Mouse (Mus musculus): ENCODE measurements around the gene Brf1. TPM values are rescaled to one million over a fixed set of nuclear protein-coding genes. Genes with fewer than 3 reads are reported as not detected.

Brf1 gene
- polyA plus RNA-seq, 1 experiment from 2014 or later, result 70.1 TPM

GRCm38 (mm10) chr12:113035093-113035492 lies 34.6 kb upstream of the Brf1 start:
- Histone ChIP-seq H3K4me2 (replicated peaks; ENCODE audit: low read depth, low read length) (no peak overlapping the region), H3K4me3 (ENCODE audit: low read length) (no peak overlapping the region), H3K27me3 (ENCODE audit: insufficient read depth, low read length) (no peaks in the 10 kb centered on the region), H3K36me3 (ENCODE audit: insufficient read depth, low read length) (0 out of 2 replicates have a peak, but pooled peaks cover 2% of the 10 kb centered on the region), H3K9ac (replicated peaks; ENCODE audit: low read length) (no peak overlapping the region), H3K9me3 (ENCODE audit: low read length) (no peaks in the 10 kb centered on the region), H3K27ac (ENCODE audit: low read length) (no peak overlapping the region), H3K4me1 (ENCODE audit: insufficient read depth, low read length) (peaks cover 27% of the 10 kb centered on the region)
- no peak for ATAC-seq (ENCODE audit: low FRiP score, low TSS enrichment)
- 92% methylated on average over 2 of the region's 2 CpGs for WGBS

- no peak overlapping the region for H3K4me2 ChIP-seq (replicated peaks; ENCODE audit: low read depth, low read length)
- no peaks in the 10 kb centered on the region for H3K9me3 ChIP-seq (ENCODE audit: low read length)
- ATAC-seq (ENCODE audit: low FRiP score, low TSS enrichment), result peak; percentile 79
- 54% methylated on average over 11 of the region's 11 CpGs for WGBS
- no peaks in the 10 kb centered on the region for H3K27me3 ChIP-seq (ENCODE audit: insufficient read depth, low read length)
- H3K4me3 ChIP-seq (ENCODE audit: low read length), result no peak overlapping the region
- peak overlapping the region; percentile 18; the same call in 1 of the 2 replicates for H3K9ac ChIP-seq (replicated peaks; ENCODE audit: low read length)
- H3K4me1 ChIP-seq (ENCODE audit: insufficient read depth, low read length), result peaks cover 28% of the 10 kb centered on the region
- 0 out of 2 replicates have a peak, but pooled peaks cover 2% of the 10 kb centered on the region for H3K36me3 ChIP-seq (ENCODE audit: insufficient read depth, low read length)
- peak overlapping the region; percentile 72 for H3K27ac ChIP-seq (ENCODE audit: low read length)
Measured at GRCm38 (mm10) chr12:113032296-113033250, 32.1 kb upstream of the Brf1 start.

GRCm38 (mm10) chr12:113031441-113031840 lies 30.9 kb upstream of the Brf1 start:
- Histone ChIP-seq H3K4me1 (ENCODE audit: insufficient read depth, low read length) (peaks cover 28% of the 10 kb centered on the region), H3K9ac (replicated peaks; ENCODE audit: low read length) (no peak overlapping the region), H3K4me3 (ENCODE audit: low read length) (no peak overlapping the region), H3K4me2 (replicated peaks; ENCODE audit: low read depth, low read length) (no peak overlapping the region), H3K9me3 (ENCODE audit: low read length) (0 out of 2 replicates have a peak, but pooled peaks cover 3% of the 10 kb centered on the region), H3K27ac (ENCODE audit: low read length) (peak overlapping the region; percentile 72; the same call in 1 of the 2 replicates), H3K27me3 (ENCODE audit: insufficient read depth, low read length) (no peaks in the 10 kb centered on the region), H3K36me3 (ENCODE audit: insufficient read depth, low read length) (0 out of 2 replicates have a peak, but pooled peaks cover 2% of the 10 kb centered on the region)
- ATAC-seq (ENCODE audit: low FRiP score, low TSS enrichment), result no peak
- WGBS, result 83% methylated on average over 6 of the region's 6 CpGs

- H3K9ac ChIP-seq (replicated peaks; ENCODE audit: low read length), result no peak overlapping the region
- no peak overlapping the region for H3K4me3 ChIP-seq (ENCODE audit: low read length)
- H3K4me1 ChIP-seq (ENCODE audit: insufficient read depth, low read length), result peaks cover 28% of the 10 kb centered on the region
- H3K27me3 ChIP-seq (ENCODE audit: insufficient read depth, low read length), result no peaks in the 10 kb centered on the region
- no peak overlapping the region for H3K27ac ChIP-seq (ENCODE audit: low read length)
- ATAC-seq (ENCODE audit: low FRiP score, low TSS enrichment), result no peak
- H3K36me3 ChIP-seq (ENCODE audit: insufficient read depth, low read length), result 0 out of 2 replicates have a peak, but pooled peaks cover 2% of the 10 kb centered on the region
- H3K9me3 ChIP-seq (ENCODE audit: low read length), result 0 out of 2 replicates have a peak, but pooled peaks cover 3% of the 10 kb centered on the region
- no peak overlapping the region for H3K4me2 ChIP-seq (replicated peaks; ENCODE audit: low read depth, low read length)
- 79% methylated on average over 9 of the region's 9 CpGs for WGBS
Measured at GRCm38 (mm10) chr12:113030993-113031392, 30.5 kb upstream of the Brf1 start.

GRCm38 (mm10) chr12:113030046-113030445 lies 29.5 kb upstream of the Brf1 start:
- 41% methylated on average over 4 of the region's 4 CpGs for WGBS
- H3K9me3 ChIP-seq (ENCODE audit: low read length), result 0 out of 2 replicates have a peak, but pooled peaks cover 3% of the 10 kb centered on the region
- H3K4me2 ChIP-seq (replicated peaks; ENCODE audit: low read depth, low read length), result no peak overlapping the region
- H3K27ac ChIP-seq (ENCODE audit: low read length), result no peak overlapping the region
- H3K27me3 ChIP-seq (ENCODE audit: insufficient read depth, low read length), result no peaks in the 10 kb centered on the region
- peaks cover 28% of the 10 kb centered on the region for H3K4me1 ChIP-seq (ENCODE audit: insufficient read depth, low read length)
- no peak for ATAC-seq (ENCODE audit: low FRiP score, low TSS enrichment)
- 0 out of 2 replicates have a peak overlapping the region, but pooled peaks have one; percentile 27 for H3K9ac ChIP-seq (replicated peaks; ENCODE audit: low read length)
- H3K36me3 ChIP-seq (ENCODE audit: insufficient read depth, low read length), result no peaks in the 10 kb centered on the region
- no peak overlapping the region for H3K4me3 ChIP-seq (ENCODE audit: low read length)

- Histone ChIP-seq H3K4me3 (ENCODE audit: low read length) (no peak overlapping the region), H3K4me1 (ENCODE audit: insufficient read depth, low read length) (peaks cover 27% of the 10 kb centered on the region), H3K27me3 (ENCODE audit: insufficient read depth, low read length) (no peaks in the 10 kb centered on the region), H3K9me3 (ENCODE audit: low read length) (0 out of 2 replicates have a peak, but pooled peaks cover 3% of the 10 kb centered on the region), H3K4me2 (replicated peaks; ENCODE audit: low read depth, low read length) (no peak overlapping the region), H3K27ac (ENCODE audit: low read length) (no peak overlapping the region), H3K9ac (replicated peaks; ENCODE audit: low read length) (no peak overlapping the region), H3K36me3 (ENCODE audit: insufficient read depth, low read length) (no peaks in the 10 kb centered on the region)
- WGBS, result 70% methylated on average over 9 of the region's 9 CpGs
- ATAC-seq (ENCODE audit: low FRiP score, low TSS enrichment), result no peak
Measured at GRCm38 (mm10) chr12:113028898-113029297, 28.4 kb upstream of the Brf1 start.

- no peak overlapping the region for H3K9ac ChIP-seq (replicated peaks; ENCODE audit: low read length)
- peaks cover 19% of the 10 kb centered on the region for H3K4me1 ChIP-seq (ENCODE audit: insufficient read depth, low read length)
- no peak overlapping the region for H3K27ac ChIP-seq (ENCODE audit: low read length)
- no peak for ATAC-seq (ENCODE audit: low FRiP score, low TSS enrichment)
- no peak overlapping the region for H3K4me3 ChIP-seq (ENCODE audit: low read length)
- H3K36me3 ChIP-seq (ENCODE audit: insufficient read depth, low read length), result no peaks in the 10 kb centered on the region
- no peak overlapping the region for H3K4me2 ChIP-seq (replicated peaks; ENCODE audit: low read depth, low read length)
- 57% methylated on average over 5 of the region's 5 CpGs for WGBS
- H3K9me3 ChIP-seq (ENCODE audit: low read length), result 0 out of 2 replicates have a peak, but pooled peaks cover 3% of the 10 kb centered on the region
- no peaks in the 10 kb centered on the region for H3K27me3 ChIP-seq (ENCODE audit: insufficient read depth, low read length)
Measured at GRCm38 (mm10) chr12:113028067-113028466, 27.6 kb upstream of the Brf1 start.

- H3K36me3 ChIP-seq (ENCODE audit: insufficient read depth, low read length), result no peaks in the 10 kb centered on the region
- no peaks in the 10 kb centered on the region for H3K27me3 ChIP-seq (ENCODE audit: insufficient read depth, low read length)
- H3K9ac ChIP-seq (replicated peaks; ENCODE audit: low read length), result no peak overlapping the region
- H3K9me3 ChIP-seq (ENCODE audit: low read length), result 0 out of 2 replicates have a peak, but pooled peaks cover 3% of the 10 kb centered on the region
- H3K4me1 ChIP-seq (ENCODE audit: insufficient read depth, low read length), result peaks cover 13% of the 10 kb centered on the region
- no peak overlapping the region for H3K4me2 ChIP-seq (replicated peaks; ENCODE audit: low read depth, low read length)
- no peak overlapping the region for H3K27ac ChIP-seq (ENCODE audit: low read length)
- 93% methylated on average over 2 of the region's 2 CpGs for WGBS
- H3K4me3 ChIP-seq (ENCODE audit: low read length), result no peak overlapping the region
- ATAC-seq (ENCODE audit: low FRiP score, low TSS enrichment), result no peak
Measured at GRCm38 (mm10) chr12:113027495-113027894, 27.0 kb upstream of the Brf1 start.

GRCm38 (mm10) chr12:113026557-113026956 lies 26.1 kb upstream of the Brf1 start:
- Histone ChIP-seq H3K9ac (replicated peaks; ENCODE audit: low read length) (no peak overlapping the region), H3K9me3 (ENCODE audit: low read length) (0 out of 2 replicates have a peak, but pooled peaks cover 3% of the 10 kb centered on the region), H3K4me1 (ENCODE audit: insufficient read depth, low read length) (peaks cover 4% of the 10 kb centered on the region; the same call in 1 of the 2 replicates), H3K36me3 (ENCODE audit: insufficient read depth, low read length) (no peaks in the 10 kb centered on the region), H3K4me3 (ENCODE audit: low read length) (no peak overlapping the region), H3K27me3 (ENCODE audit: insufficient read depth, low read length) (no peaks in the 10 kb centered on the region), H3K27ac (ENCODE audit: low read length) (no peak overlapping the region), H3K4me2 (replicated peaks; ENCODE audit: low read depth, low read length) (no peak overlapping the region)
- 91% methylated on average over 1 of the region's 1 CpGs for WGBS
- ATAC-seq (ENCODE audit: low FRiP score, low TSS enrichment), result no peak
